Mouse (Mus musculus) erythroblast, embryonic 14.5 days (primary cell): ENCODE measurements around the gene Gm21969.

Source experiments
- GATA1 ChIP-seq: IDR thresholded peaks from 2 replicates; pipeline ENCODE4 v1.6.1; 2012; ENCODE audit warnings: low read length, inconsistent platforms, mixed read lengths
- TAL1 ChIP-seq: IDR thresholded peaks from 3 replicates; pipeline ENCODE4 v1.6.1; 2012; ENCODE audit warnings: low read length, inconsistent platforms, mixed read lengths

- TF ChIP-seq GATA1, result no peak
- TF ChIP-seq TAL1, result no peak
These were observed 24.0 kb upstream of the Gm21969 start for GRCm38 (mm10) chr4:139579003-139579402.
